Mouse (Mus musculus) bone marrow macrophage, adult 2 months (primary cell): ENCODE measurements at regions not wholly inside any gene's neighbourhood (a gene's known extent, or its start where the extent isn't known, plus 50 kb on each side); places are given as distances from the start of the nearest gene placed in this dataset.

Source experiments
- CTCF ChIP-seq: IDR thresholded peaks from 2 replicates; pipeline ENCODE4 v1.5.1; 2012; ENCODE audit warnings: low read depth, mild to moderate bottlenecking, low read length, moderate library complexity
- POLR2A ChIP-seq: IDR thresholded peaks from 2 replicates; pipeline ENCODE4 v1.6.1; 2012; ENCODE audit warnings: mild to moderate bottlenecking, low read depth, low read length, borderline replicate concordance

GRCm38 (mm10) chr16:29990393-29990792 is 73.8 kb upstream of the Hes1 start:
- TF ChIP-seq POLR2A (no peak), CTCF (no peak)
